Mouse (Mus musculus) kidney, adult 2 months (tissue): ENCODE measurements around the gene Mesp1.

Experiments
- CTCF ChIP-seq: fragments of 200-500 bp; conservative IDR thresholded peaks from 2 replicates; pipeline ENCODE4 v1.5.1; 2011; ENCODE audit warnings: low read depth, mild to moderate bottlenecking, control low read depth, low read length, moderate library complexity, mixed read lengths; ENCODE audit not compliant: insufficient read depth, insufficient read length
- POLR2A ChIP-seq: fragments of 200-500 bp; IDR thresholded peaks from one replicate; pipeline ENCODE4 v1.6.1; 2011; ENCODE audit warnings: low read depth, low read length, control low read depth

DNA sequence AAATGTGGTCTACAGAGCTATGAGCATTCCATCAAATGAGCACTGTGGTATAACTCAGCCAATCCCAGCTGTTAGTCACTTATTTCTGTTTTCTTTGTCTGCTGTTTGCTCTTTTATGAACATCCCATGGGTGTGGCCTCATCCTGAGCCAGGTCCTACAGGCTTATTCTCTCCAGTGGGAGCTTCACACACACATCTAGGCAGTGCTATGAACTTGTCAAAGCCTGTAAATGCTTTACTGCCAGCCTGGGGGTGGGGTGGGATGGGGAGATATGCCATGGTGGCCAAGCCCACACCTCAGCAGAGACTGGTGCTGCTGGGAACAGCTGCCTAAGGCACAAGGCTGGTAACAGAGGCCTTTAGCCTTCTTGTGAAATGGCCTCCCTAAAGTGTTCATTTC is 39.4 kb upstream of the Mesp1 start:
- TF ChIP-seq POLR2A (no peak), CTCF (no peak)
